8 mouse cellular contexts compared by ENCODE assay signal in the genomic region with DNA sequence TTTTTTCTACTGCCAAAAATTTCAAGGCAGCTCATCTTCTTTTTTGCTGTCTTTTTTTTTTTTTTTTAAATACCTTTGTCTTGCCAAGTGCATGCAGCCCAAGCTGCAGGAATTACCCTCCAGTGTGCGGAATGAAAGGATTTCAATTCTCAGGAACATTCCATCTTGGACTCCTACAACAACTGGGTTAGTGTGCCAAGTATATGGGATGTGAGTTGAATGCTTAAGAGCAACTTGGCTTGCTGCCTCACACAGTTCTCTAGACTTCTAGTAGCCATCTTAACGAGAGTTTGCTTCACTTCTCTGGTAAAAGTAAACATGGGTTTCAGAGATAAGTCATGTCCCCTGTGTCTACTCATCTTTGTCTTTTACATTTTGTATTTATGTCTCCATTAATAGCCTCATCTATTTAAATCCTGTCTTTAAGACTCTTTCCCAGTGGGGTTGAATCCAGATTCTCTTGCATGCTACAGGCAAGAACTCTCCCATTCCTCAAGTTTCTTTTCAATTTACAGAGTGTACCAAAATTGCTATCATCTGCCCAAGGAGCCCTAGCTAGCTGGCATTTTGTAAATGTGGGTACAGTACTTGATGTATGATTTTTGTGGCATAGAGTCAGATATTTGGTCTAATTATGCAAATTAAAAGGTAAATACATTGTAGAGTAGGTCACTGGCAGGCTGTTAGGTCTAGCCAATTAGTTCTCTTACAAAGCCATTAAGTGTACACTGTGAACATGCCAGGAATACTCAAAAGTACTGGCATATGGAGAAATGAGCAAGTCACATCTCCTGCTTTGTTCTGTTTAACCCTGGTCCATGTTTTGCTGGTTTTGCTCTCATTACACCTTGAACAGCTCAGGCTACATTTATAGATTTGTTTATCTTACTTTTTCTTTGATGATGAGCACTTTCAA. TPM values are rescaled to one million over a fixed set of nuclear protein-coding genes. Genes with fewer than 3 reads are reported as not detected.
A peak's percentile ranks its signal among the peaks of the same experiment; 100 is the strongest.
DNase-seq lines count a peak whose midpoint lies in the region; ATAC-seq and TF ChIP-seq lines count a peak whose summit lies in the region.

No protein-coding gene starts in this region.

- H3K4me3 ChIP-seq in stomach, embryonic 15.5 days (replicated peaks), result no peak overlapping the region
- no peak overlapping the region for H3K4me3 ChIP-seq in stomach, postnatal 0 days (ENCODE audit: low read depth, low read length)

- H3K9ac ChIP-seq in stomach, embryonic 15.5 days, result no peak overlapping the region
- H3K9ac ChIP-seq in stomach, postnatal 0 days (ENCODE audit: low read length), result no peak overlapping the region

- 0 out of 2 replicates have a peak, but pooled peaks cover 2% of the 10 kb centered on the region for H3K4me1 ChIP-seq in stomach, embryonic 15.5 days
- no peaks in the 10 kb centered on the region for H3K4me1 ChIP-seq in stomach, postnatal 0 days (replicated peaks; ENCODE audit: control insufficient read depth, insufficient read depth)

- DNase-seq in stomach, postnatal 0 days (ENCODE audit: low spot score), result no peak
- DNase-seq in frontal cortex, postnatal 25 days (ENCODE audit: low spot score in 2 of 2), result peak; percentile 9 to 14
- peak; percentile 5 to 41 for DNase-seq in left cerebral cortex, postnatal 36 days (ENCODE audit: low spot score in 2 of 2)
- DNase-seq in right cerebral cortex, postnatal 4 days, result peak; percentile 51
- no peak for DNase-seq in MN1 (ENCODE audit: low spot score)
- no peak for DNase-seq in spleen, adult 12 weeks (ENCODE audit: low spot score)

- 0 out of 2 replicates have a peak overlapping the region, but pooled peaks have one; percentile 11 for H3K27ac ChIP-seq in stomach, embryonic 15.5 days
- H3K27ac ChIP-seq in stomach, postnatal 0 days (replicated peaks), result no peak overlapping the region

- no peak overlapping the region for H3K4me2 ChIP-seq in stomach, embryonic 15.5 days
- H3K4me2 ChIP-seq in stomach, postnatal 0 days (replicated peaks; ENCODE audit: low read depth), result no peak overlapping the region

- peak; percentile 22; the same call in 1 of the 2 replicates for ATAC-seq in stomach, embryonic 15.5 days (ENCODE audit: insufficient read depth, low FRiP score, low read depth)
- no peak for ATAC-seq in stomach, postnatal 0 days (ENCODE audit: low FRiP score, low TSS enrichment)
- no peak for ATAC-seq in activated CD4-positive, CD25-positive, alpha-beta regulatory T cell, adult 4 months

- no peaks in the 10 kb centered on the region for H3K36me3 ChIP-seq in stomach, embryonic 15.5 days
- H3K36me3 ChIP-seq in stomach, postnatal 0 days (ENCODE audit: control insufficient read depth, insufficient read depth, low read length), result no peaks in the 10 kb centered on the region

- TF ChIP-seq EP300 in stomach, postnatal 0 days (optimal IDR thresholded peaks at IDR 0.05), result no peak

- H3K27me3 ChIP-seq in stomach, embryonic 15.5 days (replicated peaks), result no peaks in the 10 kb centered on the region
- no peaks in the 10 kb centered on the region for H3K27me3 ChIP-seq in stomach, postnatal 0 days (ENCODE audit: control insufficient read depth, insufficient read depth, low read length)

- no peak for TF ChIP-seq CTCF in stomach, postnatal 0 days (IDR thresholded peaks at IDR 0.05; ENCODE audit: low read depth)

- WGBS in stomach, embryonic 15.5 days, result 34% methylated on average over 2 of the region's 2 CpGs
- 32% methylated on average over 2 of the region's 2 CpGs for WGBS in stomach, postnatal 0 days

- intact Hi-C loops in left cerebral cortex, postnatal 36 days (cut with DNase I), result no loop called here

- no peaks in the 10 kb centered on the region for H3K9me3 ChIP-seq in stomach, embryonic 15.5 days
- no peaks in the 10 kb centered on the region for H3K9me3 ChIP-seq in stomach, postnatal 0 days (ENCODE audit: control insufficient read depth, low read length)

RNA-seq across cellular contexts. Expression of a gene that starts 35.4 kb away (rescaled TPM):
- polyA plus RNA-seq in stomach, embryonic 15.5 days (2015; fragmentation: Nextera tagmentation; extraction: Ambion mirVana), result 22.2 and 25.9 TPM in 2 replicates
- 8.1 and 8.5 TPM in 2 replicates for polyA plus RNA-seq in stomach, postnatal 0 days (2015; fragmentation: Nextera tagmentation; extraction: Ambion mirVana)
- total RNA-seq in left cerebral cortex, postnatal 36 days (2021), result 10 to 100 TPM; 12.9 to 16.3 TPM
- polyA plus RNA-seq in activated CD4-positive, CD25-positive, alpha-beta regulatory T cell, adult 4 months (2017; shearing (Covaris generic)), result 10 to 100 TPM; 15.7 to 17.3 TPM

Comparison
In these comparisons a context has a peak if more than half of its experiments do, and no peak if none do; other contexts are left out.
1. DNase-seq: peak in frontal cortex, postnatal 25 days (2 of 2), left cerebral cortex, postnatal 36 days (2 of 2) and right cerebral cortex, postnatal 4 days (single experiment); none in stomach, postnatal 0 days (single experiment), MN1 (single experiment) and spleen, adult 12 weeks (single experiment).